Mouse (Mus musculus) C2C12 (cell line): Measurements from ENCODE around the gene Ncapg2. TPM values are rescaled to one million over a fixed set of nuclear protein-coding genes. Genes with fewer than 3 reads are reported as not detected.

Experiments used
- H3K27me3 ChIP-seq: one replicate; pipeline ENCODE4 v1.6.1; 2011; ENCODE audit not compliant: control insufficient read depth, insufficient read depth, insufficient read length
- H3K36me3 ChIP-seq: one replicate; pipeline ENCODE4 v1.6.1; 2011; ENCODE audit not compliant: control insufficient read depth, insufficient read depth
- H3K4me3 ChIP-seq: one replicate; pipeline ENCODE4 v1.5.1; 2011; ENCODE audit warnings: mild to moderate bottlenecking, control low read depth; ENCODE audit not compliant: poor library complexity, insufficient read depth, severe bottlenecking
- H3K79me2 ChIP-seq: one replicate; pipeline ENCODE4 v1.6.1; 2011; ENCODE audit not compliant: control insufficient read depth, insufficient read depth
- H3K79me3 ChIP-seq: one replicate; pipeline ENCODE4 v1.6.1; 2011; ENCODE audit warnings: low read depth, control low read depth
- H3ac ChIP-seq: one replicate; pipeline ENCODE3; 2011; ENCODE audit warnings: low read depth; ENCODE audit not compliant: control insufficient read depth, insufficient read length
- CEBPB ChIP-seq: IDR thresholded peaks from one replicate; pipeline ENCODE4 v1.6.1; 2011; ENCODE audit warnings: low read depth, mild to moderate bottlenecking, control low read depth, moderate library complexity
- CTCF ChIP-seq: IDR thresholded peaks from one replicate; pipeline ENCODE4 v1.5.1; 2011; ENCODE audit not compliant: control insufficient read depth, insufficient read depth, insufficient read length
- FOSL1 ChIP-seq: IDR thresholded peaks from one replicate; pipeline ENCODE4 v1.8.0; 2011; ENCODE audit warnings: mild to moderate bottlenecking, low read length; ENCODE audit not compliant: poor library complexity, insufficient read depth, severe bottlenecking
- MAX ChIP-seq: IDR thresholded peaks from one replicate; pipeline ENCODE4 v1.6.1; 2011; ENCODE audit warnings: mild to moderate bottlenecking, control low read depth
- MYOD1 ChIP-seq: IDR thresholded peaks from one replicate; pipeline ENCODE4 v1.6.1; 2011; ENCODE audit warnings: low read depth; ENCODE audit not compliant: control insufficient read depth, insufficient read length
- MYOG ChIP-seq: IDR thresholded peaks from one replicate; pipeline ENCODE4 v1.6.1; 2011; ENCODE audit not compliant: control insufficient read depth, insufficient read length; ENCODE audit errors: extremely low read depth
- USF1 ChIP-seq: IDR thresholded peaks from one replicate; pipeline ENCODE4 v1.6.1; 2011; ENCODE audit warnings: low read depth, mild to moderate bottlenecking, control low read depth, moderate library complexity
- polyA plus RNA-seq: library from polyadenylated mRNA; unstranded; fragments of >200 nt; fragmentation: generic; extraction: Trizol; gene quantifications from one replicate; pipeline ENCODE4 v1.2.1, GENCODE M21; 2012; ENCODE audit warnings: missing spikeins

The Ncapg2 gene
- polyA plus RNA-seq, 1 experiment, result 14.3 TPM

DNA sequence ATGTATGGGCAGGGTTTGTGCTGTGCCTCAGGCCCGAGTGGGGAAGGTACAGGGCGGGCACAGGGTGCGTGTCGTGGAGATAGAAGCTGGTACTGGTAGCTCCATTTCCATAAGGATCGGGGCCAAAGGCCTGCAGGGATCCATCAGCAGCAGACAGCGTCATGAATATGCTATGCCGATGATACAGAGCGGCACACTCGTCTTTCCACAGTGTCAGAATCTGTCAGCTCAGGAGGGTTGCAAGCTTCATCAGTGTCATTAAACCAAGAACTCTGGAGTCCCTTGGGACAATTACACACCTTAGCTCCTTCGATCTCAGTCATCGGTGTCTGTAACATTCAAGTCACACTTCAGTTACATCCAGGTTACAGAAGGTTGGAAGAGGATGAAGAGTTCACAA is 95.5 kb downstream of the Ncapg2 start:
- no peaks in the 10 kb centered on the region for H3K36me3 ChIP-seq
- no peaks in the 10 kb centered on the region for H3K27me3 ChIP-seq
- no peak for TF ChIP-seq MAX
- no peak for TF ChIP-seq MYOD1
- TF ChIP-seq CEBPB, result no peak
- no peak for TF ChIP-seq FOSL1
- TF ChIP-seq CTCF, result no peak
- TF ChIP-seq MYOG, result no peak
- TF ChIP-seq USF1, result no peak

DNA sequence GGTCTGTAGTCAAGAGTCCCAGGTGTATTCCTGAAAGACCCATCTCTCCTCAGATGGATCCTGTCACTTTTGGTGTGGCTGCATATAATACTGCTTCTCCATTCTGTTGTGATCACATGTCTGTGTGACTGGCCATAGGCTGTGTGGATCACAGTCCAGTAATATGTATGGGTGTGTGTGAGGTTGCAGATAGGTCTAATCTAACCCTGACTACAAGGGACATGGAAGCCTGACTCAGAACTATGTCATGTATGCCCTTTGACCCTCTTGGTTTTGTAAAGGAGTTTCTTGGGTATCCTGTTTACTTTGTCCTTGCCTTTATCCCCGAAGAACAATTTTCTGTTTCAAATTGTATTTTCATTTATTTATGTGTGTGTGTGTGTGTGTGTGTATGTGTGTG is 107.3 kb downstream of the Ncapg2 start:
- Histone ChIP-seq H3K4me3 (no peak overlapping the region), H3K79me2 (no peaks in the 10 kb centered on the region)
- TF ChIP-seq CTCF (no peak), MAX (no peak), MYOG (no peak), USF1 (no peak), MYOD1 (no peak), FOSL1 (no peak), CEBPB (no peak)

More for the DNA sequence above, 95.5 kb downstream of the Ncapg2 start:
- Histone ChIP-seq H3ac (no peak overlapping the region), H3K4me3 (no peak overlapping the region), H3K79me2 (no peaks in the 10 kb centered on the region), H3K79me3 (no peaks in the 10 kb centered on the region)

More for the DNA sequence above, 107.3 kb downstream of the Ncapg2 start:
- no peak overlapping the region for H3ac ChIP-seq
- no peaks in the 10 kb centered on the region for H3K79me3 ChIP-seq
- H3K36me3 ChIP-seq, result no peaks in the 10 kb centered on the region
- no peaks in the 10 kb centered on the region for H3K27me3 ChIP-seq

Other genes with a start within 250 kb of the Ncapg2 start
- 4.4 TPM for gene Wdr60, start 142.4 kb upstream of the Ncapg2 start, polyA plus RNA-seq
- gene Gm11027, start 130.0 kb upstream of the Ncapg2 start, polyA plus RNA-seq, result not detected
- 19.3 TPM for gene Esyt2, start 124.2 kb upstream of the Ncapg2 start, polyA plus RNA-seq
- 0.41 TPM for gene Ptprn2, start 80.3 kb downstream of the Ncapg2 start, polyA plus RNA-seq